Mouse (Mus musculus): ENCODE measurements around the gene Kalrn.

GRCm38 (mm10) chr16:34282026-34282425, 291.3 kb downstream of the Kalrn start:
- TF ChIP-seq CTCF (IDR thresholded peaks at IDR 0.05; ENCODE audit: extremely low read depth, insufficient read depth, low read length): no peak
- TF ChIP-seq POLR2A (IDR thresholded peaks at IDR 0.05; ENCODE audit: extremely low read depth, insufficient read depth, low read length): no peak
